Mouse (Mus musculus): ENCODE results near the gene Lrp1.

The Lrp1 gene

GRCm38 (mm10) chr10:127594930-127595715 is 25.8 kb downstream of the Lrp1 start:
- intact Hi-C loops (cut with DNase I) = no loop called here

DNA sequence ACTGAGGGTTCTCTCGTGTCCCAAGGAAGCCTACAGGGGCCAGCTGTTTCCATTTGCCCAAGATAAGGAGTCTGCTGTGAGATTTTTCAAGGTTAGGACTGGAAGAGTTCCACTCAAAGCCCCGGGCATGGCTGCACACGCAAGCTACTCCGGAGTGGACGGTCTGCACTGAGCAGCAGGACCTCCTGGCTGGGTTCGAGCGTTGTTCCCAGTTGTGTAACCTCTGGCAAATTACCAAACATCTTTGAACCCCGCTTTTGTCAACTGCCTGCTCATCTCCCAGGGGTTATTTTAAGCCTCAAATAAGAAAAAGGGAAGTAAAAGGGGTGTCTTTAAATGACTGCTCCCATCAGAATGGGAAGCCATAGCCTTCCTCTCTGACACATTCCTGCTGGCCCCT is 26.5 kb downstream of the Lrp1 start:
- intact Hi-C loops (cut with DNase I) = no loop called here

GRCm38 (mm10) chr10:127592850-127593249 is 28.1 kb downstream of the Lrp1 start:
- intact Hi-C loops (cut with DNase I) = no loop called here

DNA sequence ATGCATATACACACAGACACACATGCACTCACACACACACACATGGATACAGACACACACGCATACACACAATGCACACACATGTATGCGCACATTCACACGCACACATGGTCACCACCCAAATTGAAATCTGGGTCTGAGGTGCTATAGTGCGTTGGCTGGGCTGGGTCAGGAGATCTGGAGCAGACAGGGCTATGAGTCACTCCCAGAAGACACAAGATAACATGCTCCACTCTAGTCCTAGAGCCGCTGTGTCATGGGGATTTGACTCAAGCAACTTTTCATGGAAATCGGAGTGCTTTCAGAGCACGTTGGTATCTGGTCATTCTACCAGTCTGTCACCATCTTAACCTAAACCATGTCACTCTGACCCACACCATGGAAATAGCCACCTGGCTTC is 28.5 kb downstream of the Lrp1 start:
- intact Hi-C loops (cut with DNase I) = no loop called here

DNA sequence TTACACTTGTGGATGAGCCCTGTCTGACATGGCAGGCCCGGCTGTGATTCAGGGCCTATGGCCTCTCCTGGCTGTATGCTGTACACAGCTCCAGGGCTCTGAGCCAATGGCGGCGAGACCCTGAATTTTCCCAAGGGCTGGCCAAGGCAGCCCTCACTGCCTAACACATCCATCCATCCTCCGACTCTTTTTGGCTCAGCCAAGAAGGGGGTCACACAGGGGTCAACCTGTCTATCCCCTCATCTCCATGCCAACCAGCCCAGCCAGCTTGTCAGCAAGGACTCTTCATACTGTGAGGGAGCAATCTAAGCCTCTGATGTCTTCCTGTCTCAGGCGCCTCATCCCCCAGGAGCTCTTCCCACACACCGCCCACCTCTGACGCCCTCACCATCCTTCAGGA is 29.4 kb downstream of the Lrp1 start:
- intact Hi-C loops (cut with DNase I) = no loop called here

- intact Hi-C loops (cut with DNase I) = no loop called here
Observed at GRCm38 (mm10) chr10:127590831-127591451, 30.0 kb downstream of the Lrp1 start.

DNA sequence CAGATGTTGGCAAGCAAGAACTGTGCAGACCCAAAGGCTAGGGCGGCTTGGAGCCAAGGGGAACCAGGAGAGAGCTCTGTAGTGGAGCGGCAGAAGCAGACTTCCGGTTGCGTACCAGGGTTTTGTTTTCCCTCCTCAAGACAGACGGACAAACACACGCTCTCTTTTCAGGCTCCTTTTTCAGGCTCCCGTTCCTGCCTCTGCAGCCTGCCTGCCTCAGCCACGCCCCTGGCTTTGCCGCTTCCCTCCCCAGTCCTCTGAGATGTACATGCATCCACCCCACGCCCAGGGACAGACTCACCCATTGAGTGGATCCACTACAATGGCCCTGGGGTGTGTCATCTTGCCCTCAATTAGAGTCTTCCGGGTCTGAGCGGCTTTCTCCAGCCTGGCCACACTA is 30.7 kb downstream of the Lrp1 start:
- intact Hi-C loops (cut with DNase I) = no loop called here

GRCm38 (mm10) chr10:127587776-127588175 is 33.2 kb downstream of the Lrp1 start:
- intact Hi-C loops (cut with DNase I) = no loop called here

DNA sequence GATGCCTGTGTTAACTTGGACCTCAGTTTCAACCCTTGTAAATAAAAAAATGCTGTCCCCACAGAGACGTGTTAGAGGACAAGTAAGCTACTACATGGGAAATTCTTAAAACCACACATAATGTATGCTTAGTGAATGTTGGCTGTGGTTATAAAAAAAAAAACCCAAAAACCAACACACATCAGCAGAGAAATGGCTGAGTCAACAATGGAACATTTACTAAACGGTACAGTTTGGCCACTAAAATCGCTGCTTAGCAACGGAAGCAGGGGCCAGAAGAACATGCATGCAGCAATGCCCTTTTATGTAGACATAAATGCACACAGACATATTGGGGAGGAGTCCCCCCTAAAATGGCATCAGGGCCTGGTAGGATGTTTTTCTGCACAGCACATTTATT is 34.7 kb downstream of the Lrp1 start:
- intact Hi-C loops (cut with DNase I) = no loop called here

GRCm38 (mm10) chr10:127585598-127585997 is 35.4 kb downstream of the Lrp1 start:
- intact Hi-C loops (cut with DNase I) = no loop called here

DNA sequence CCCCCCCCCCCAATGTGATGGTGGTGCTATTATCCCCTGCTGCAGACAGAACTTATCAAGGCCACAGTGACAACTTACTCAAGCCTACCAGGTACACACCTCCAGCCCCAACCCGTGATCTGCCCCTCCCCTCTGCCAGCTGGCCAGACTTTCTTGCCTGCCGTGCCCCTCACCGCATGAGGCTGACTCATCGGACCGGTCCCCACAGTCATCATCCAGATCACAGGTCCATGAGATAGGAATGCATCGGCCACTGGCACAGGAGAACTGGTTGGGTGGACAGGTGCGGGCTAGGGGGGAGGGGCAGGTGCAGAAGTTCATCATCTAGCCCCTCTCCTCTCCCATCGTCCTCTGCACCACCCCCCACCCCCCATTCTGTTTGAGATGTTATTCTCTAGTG is 37.3 kb downstream of the Lrp1 start:
- intact Hi-C loops (cut with DNase I) = no loop called here

GRCm38 (mm10) chr10:127581291-127581690 is 39.7 kb downstream of the Lrp1 start:
- intact Hi-C loops (cut with DNase I) = no loop called here

DNA sequence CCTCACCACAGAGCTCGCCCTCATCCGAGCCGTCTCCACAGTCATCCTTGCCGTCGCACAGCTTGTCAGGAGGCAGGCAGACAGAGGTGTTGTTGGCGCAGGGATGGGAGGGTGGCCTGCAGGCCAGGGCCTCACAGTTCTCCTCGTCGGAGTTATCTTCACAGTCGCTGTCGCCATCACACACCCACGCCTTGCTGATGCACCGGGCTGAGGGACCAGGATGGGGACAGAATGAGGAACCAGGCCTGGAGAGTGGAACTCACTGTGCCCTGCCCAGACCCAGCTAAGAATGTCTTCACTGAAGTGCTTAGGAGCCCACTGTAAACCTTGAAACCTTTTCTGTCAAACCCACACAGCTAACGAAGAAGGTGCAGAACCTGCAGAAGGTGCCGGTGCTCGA is 43.0 kb downstream of the Lrp1 start:
- intact Hi-C loops (cut with DNase I) = loop anchor here (2.0 kb wide), 1 partner anchor 45 kb away; no protein-coding TSS in a partner anchor

DNA sequence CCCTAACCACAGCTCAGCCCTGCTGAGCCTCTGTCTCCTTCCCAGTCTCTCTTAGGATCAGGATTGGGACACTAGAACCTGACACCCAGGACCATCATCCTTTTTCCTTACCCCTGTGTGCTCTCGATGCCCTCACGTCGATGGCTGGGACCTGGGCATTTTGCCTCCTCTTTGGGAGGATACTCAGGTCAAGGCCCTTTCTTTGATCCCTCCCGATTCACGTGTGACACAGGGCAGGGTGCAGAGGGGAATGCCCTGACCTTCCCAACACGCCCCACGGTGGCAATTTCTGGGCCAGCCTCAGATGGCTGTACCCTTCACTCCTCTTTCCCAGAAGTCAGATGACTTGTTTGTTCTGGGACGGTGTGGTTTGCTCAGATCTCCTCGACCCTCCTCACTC is 43.8 kb downstream of the Lrp1 start:
- intact Hi-C loops (cut with DNase I) = loop anchor here (2.0 kb wide), 1 partner anchor 46 kb away; no protein-coding TSS in a partner anchor

DNA sequence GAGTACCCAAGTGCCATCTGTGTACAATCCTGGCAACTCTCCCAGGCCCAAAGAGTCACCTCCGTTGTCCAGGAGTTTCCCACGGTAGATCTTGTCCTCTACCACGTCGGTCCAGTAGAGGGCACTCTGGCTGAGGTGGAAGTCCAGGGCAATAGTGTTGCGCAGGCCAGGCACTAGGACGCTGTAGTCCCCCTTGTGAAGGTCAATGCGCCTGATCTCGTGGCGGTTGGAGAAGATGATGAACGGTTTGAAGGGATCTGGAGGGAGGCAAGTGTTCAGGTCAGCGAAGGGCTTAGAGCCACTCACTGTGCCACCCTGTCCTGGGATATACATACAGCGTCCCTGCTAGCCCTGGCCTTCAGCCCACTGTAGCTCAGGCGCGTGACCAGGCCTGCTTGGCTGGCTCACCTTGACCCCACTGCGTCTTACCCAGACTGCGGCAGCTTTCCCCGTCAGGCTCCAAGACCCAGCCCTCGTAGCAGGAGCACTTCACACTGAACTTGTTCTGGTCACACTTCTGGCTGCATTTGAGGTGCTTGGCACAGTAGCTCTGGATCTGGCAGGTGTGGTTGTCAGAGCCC is 44.5 kb downstream of the Lrp1 start:
- intact Hi-C loops (cut with DNase I) = loop anchor here (2.0 kb wide), 1 partner anchor 46 kb away; no protein-coding TSS in a partner anchor

GRCm38 (mm10) chr10:127575741-127576140 is 45.2 kb downstream of the Lrp1 start:
- intact Hi-C loops (cut with DNase I) = loop anchor here (2.0 kb wide), 1 partner anchor 47 kb away; no protein-coding TSS in a partner anchor

GRCm38 (mm10) chr10:127572281-127572680 is 48.7 kb downstream of the Lrp1 start:
- intact Hi-C loops (cut with DNase I) = no loop called here

DNA sequence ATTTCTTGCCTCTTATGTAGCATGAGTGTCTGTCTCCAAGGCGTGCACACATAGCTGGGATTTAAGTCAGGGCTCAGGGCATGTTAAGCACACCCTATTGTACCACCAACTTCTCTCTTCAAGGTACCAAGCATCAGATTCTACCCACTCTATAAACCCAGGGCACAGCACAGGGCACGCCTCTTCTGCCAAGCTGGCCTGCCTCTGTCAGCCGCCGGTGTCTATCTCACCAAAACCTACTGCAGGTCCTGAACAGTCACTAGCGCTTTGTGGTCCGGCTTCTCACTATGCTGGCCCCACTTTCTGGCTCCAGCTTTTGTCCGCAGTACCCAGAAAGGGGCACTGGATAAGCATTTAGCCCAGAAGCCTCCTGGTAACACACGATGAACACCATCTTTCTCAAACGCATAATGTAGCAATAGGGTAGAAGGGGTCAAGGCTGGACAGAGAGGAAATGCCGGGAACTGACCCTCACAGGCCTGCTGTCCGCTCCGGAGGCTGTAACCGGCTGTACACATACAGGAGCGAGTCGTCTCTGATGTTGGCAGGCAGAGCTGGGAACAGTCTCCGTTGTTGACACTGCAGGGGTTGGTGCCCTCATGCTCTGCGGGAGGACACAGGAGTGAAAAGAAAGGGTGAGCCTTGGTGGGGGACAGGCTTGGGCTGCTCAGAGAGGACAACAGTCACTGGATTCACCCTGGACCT is 49.9 kb downstream of the Lrp1 start:
- intact Hi-C loops (cut with DNase I) = no loop called here

- intact Hi-C loops (cut with DNase I) = no loop called here
Observed at GRCm38 (mm10) chr10:127570384-127570783, 50.6 kb downstream of the Lrp1 start.

DNA sequence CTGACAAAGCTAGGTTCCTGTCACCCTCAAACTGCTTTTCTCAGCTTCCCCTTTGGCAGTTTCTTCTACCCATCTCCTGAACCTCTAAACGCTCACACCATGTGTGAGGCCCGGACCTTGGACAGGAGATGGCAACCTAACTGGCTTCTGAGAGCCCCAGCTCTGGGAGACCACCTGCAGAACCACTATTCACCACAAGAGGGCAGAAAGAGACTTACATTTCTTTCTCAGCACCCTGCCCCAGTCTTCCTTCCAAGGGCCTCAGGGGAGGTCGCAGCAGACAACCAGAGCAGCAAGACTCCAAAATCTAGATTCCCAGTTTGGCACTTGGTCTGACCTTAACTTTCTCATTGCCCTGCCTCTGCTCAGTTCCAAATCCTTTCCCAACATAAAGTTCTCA is 51.5 kb downstream of the Lrp1 start:
- intact Hi-C loops (cut with DNase I) = no loop called here

GRCm38 (mm10) chr10:127566553-127567326 is 54.2 kb downstream of the Lrp1 start:
- intact Hi-C loops (cut with DNase I) = no loop called here

Measured in adrenal gland (tissue).